Mouse (Mus musculus): ENCODE results near the gene Klhl5.
"Not testable (repeated sequence)": the region's sequence is repeated elsewhere in the genome, so short reads cannot be mapped to it uniquely, and the experiment has no call there.

The Klhl5 gene

DNA sequence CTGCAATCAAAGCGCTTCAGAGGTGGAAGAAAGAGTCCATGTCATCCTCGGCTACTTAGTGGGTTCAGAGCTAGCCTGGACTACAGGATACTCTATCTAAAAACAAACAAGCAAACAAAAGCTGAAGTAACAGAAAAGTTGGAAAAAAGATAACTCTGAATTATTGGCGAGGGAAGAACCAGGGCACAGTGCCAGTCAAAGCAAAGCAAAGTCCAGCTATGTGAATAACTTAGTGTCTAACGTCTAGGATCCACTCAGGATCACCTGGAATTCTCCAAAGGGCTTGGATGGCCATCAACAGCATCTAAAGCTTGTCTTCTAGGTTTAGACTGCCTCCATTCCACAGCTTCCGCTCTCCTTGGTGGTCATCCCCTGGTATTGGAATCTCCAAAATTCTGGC, 9.9 kb upstream of the Klhl5 start:
- no peak for DNase-seq (ENCODE audit: low read depth, low spot score)

- DNase-seq (ENCODE audit: low read depth, low spot score) = no peak
Observed at GRCm38 (mm10) chr5:65100002-65100401, 7.3 kb upstream of the Klhl5 start.

DNA sequence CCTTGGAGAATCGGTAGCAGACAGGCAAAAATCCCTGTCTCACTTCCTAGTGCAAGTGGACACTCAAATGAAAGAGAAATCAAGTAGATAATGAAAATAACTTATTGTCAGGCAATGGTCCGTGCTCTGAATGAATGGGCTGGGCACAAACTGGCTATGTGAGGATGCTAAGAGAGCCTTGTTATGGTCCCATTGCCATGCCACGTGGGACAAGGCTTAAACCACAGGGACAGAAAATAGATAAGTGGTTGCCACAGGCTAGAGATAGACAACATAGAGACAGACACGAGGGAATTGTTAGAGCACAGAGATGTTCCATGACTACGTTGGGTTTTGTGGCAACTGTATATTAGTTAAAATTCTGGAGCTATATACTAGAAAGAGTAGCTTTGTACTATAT, 6.1 kb upstream of the Klhl5 start:
- no peak for DNase-seq (ENCODE audit: low read depth, low spot score)

- DNase-seq (ENCODE audit: low read depth, low spot score) = no peak
Observed at GRCm38 (mm10) chr5:65101621-65102020, 5.7 kb upstream of the Klhl5 start.

- no peak for DNase-seq (ENCODE audit: low read depth, low spot score)
Observed at GRCm38 (mm10) chr5:65102026-65102640, 5.2 kb upstream of the Klhl5 start.

- DNase-seq (ENCODE audit: low read depth, low spot score) = no peak
Observed at GRCm38 (mm10) chr5:65102641-65103042, 4.7 kb upstream of the Klhl5 start.

- no peak for DNase-seq (ENCODE audit: low read depth, low spot score)
Observed at GRCm38 (mm10) chr5:65107773-65108432, 564 bp downstream of the Klhl5 start.

DNA sequence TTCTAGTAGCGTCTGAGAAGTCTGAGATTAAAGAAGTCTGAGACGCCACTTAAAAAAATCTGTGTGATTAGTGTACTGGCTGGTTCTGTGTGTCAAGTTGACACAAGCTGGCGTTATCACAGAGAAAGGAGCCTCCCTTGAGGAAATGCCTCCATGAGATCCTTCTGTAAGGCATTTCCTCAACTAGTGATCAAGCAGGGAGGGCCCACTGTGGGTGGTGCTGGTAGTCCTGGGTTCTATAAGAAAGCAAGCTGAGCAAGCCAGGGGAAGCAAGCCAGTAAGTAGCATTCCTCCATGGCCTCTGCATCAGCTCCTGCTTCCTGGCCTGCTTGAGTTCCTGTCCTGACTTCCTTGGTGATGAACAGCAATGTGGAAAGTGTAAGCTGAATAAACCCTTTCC, 4.9 kb downstream of the Klhl5 start:
- not testable (repeated sequence) for DNase-seq (ENCODE audit: low read depth, low spot score)

- DNase-seq (ENCODE audit: low read depth, low spot score) = no peak
Observed at GRCm38 (mm10) chr5:65113323-65113722, 6.0 kb downstream of the Klhl5 start.

DNA sequence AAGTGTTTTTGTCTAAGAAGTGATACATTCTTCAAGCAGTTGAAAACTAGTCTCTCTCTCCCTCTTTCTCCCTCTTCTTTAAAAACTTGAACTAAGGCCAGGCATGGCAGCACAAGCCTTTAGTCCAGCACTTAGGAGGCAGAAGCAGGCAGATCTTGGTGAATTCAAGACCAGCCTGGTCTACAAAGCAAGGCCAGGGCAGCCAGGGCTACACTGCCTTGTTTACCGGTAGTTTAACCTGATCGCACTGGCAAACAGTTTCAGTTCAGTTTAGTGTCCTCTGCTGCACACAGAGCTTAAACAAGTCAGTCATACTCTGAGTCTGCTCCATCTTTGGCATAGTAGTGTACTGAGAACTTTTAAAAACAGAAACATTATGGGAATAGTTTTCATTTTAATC, 9.4 kb downstream of the Klhl5 start:
- DNase-seq (ENCODE audit: low read depth, low spot score) = no peak

- no peak for DNase-seq (ENCODE audit: low read depth, low spot score)
Observed at GRCm38 (mm10) chr5:65119495-65119894, 12.2 kb downstream of the Klhl5 start.

- DNase-seq (ENCODE audit: low read depth, low spot score) = no peak
Observed at GRCm38 (mm10) chr5:65119918-65120317, 12.6 kb downstream of the Klhl5 start.

DNA sequence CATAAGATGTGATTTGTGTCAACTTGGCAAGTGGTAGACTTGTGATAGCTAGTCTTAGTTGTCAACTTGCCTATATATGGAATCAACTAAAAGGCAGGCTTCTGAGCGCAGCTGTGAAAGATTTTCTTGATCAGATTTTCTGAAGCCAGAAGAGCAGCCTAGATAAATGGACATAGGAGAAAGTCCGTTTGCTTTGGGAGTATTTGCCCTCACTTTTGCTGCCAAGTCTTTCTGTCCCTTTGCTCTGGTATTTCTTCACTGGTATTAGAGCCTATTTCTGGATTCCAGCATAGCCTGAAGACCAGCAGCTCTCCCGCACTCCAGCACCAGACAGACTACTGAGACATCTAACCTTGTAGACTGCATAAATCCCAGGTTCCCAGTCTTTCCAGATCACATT, 15.3 kb downstream of the Klhl5 start:
- no peak for DNase-seq (ENCODE audit: low read depth, low spot score)

GRCm38 (mm10) chr5:65126137-65126536, 18.8 kb downstream of the Klhl5 start:
- no peak for DNase-seq (ENCODE audit: low read depth, low spot score)

- DNase-seq (ENCODE audit: low read depth, low spot score) = no peak
Observed at GRCm38 (mm10) chr5:65128481-65128880, 21.1 kb downstream of the Klhl5 start.

DNA sequence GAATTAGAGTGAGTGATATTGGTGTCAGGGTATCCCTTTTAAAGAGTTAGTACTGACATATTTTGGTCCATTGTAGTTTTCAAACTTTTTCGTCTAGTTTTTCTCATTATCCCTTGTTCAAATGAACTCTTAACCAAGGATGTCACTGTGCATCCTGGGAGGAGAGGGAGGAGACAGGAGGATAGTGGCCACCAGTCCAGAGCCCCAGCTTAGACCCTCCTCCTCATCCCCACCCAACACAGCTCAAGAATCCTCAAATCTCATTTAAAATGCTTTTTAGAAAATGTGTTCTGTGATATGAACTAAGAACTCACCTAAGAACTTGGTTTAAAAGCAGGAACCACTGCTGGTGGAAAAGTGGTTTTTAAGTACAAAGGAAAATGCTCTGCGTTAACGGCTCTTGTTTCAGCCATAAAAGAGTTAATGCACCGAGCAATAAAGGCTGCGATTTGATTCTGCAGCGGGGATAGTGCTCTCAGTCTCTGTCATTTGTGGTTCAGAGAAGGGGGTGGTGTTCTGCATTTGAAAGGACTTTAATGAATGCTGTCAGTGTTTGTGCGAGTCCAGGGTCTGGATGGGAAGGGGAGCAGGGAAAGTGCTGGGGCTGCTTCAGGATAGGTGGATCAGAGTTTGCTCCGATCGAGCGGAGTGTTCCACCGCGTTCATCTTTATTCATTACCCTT, 23.3 kb downstream of the Klhl5 start:
- no peak for DNase-seq (ENCODE audit: low read depth, low spot score)

GRCm38 (mm10) chr5:65131211-65131879, 24.0 kb downstream of the Klhl5 start:
- no peak for DNase-seq (ENCODE audit: low read depth, low spot score)

DNA sequence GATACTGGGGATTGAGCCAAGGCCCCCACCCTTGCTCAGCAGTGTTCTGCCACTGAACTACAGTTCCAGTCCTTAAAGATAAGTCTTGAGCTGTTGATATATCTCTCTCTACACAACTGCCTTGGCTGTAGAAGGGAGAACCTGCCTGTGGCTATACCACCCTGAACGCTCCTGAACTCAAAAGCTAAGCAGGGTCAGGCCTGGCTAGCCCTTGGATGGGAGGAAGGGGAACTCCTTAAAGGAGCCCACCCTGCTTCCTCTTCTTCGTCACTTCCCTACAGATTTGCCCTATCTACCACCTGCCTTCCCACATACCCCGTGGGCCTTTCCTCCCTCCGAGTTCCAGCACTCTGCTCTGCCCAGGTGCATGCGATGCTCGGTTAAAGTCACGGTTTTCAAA, 28.8 kb downstream of the Klhl5 start:
- no peak for DNase-seq (ENCODE audit: low read depth, low spot score)

GRCm38 (mm10) chr5:65137073-65137472, 29.7 kb downstream of the Klhl5 start:
- no peak for DNase-seq (ENCODE audit: low read depth, low spot score)

- no peak for DNase-seq (ENCODE audit: low read depth, low spot score)
Observed at GRCm38 (mm10) chr5:65141242-65141641, 33.9 kb downstream of the Klhl5 start.

DNA sequence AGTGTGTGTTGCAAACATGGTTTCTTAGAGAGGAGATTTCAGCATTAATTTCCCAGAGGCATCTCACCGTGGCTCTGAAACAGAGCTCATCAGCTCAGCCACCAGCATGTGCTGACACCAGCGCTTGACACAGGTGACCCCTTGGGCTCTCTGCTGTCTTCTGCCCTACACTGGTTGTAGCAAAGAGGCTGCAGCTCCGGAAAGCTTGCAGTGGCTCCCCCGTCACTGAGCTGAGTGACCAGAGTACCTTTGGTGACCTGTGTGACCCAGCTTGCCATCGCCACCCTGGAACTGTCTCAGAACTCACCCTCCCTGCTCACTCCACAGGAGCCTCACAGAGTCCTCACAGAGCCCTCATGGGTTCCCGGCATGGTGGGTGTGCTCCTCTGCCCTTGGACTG, 34.9 kb downstream of the Klhl5 start:
- DNase-seq (ENCODE audit: low read depth, low spot score) = no peak

GRCm38 (mm10) chr5:65145499-65146101, 38.3 kb downstream of the Klhl5 start:
- DNase-seq (ENCODE audit: low read depth, low spot score) = no peak

All from c-Kit-negative CD71-positive TER-119-positive erythroid progenitor cells, embryonic 14.5 days (primary cell).